Mouse (Mus musculus) limb, embryonic 13.5 days (tissue): ENCODE measurements around the gene Itga11. TPM values are rescaled to one million over a fixed set of nuclear protein-coding genes. Genes with fewer than 3 reads are reported as not detected.
"Not testable (repeated sequence)": the region's sequence is repeated elsewhere in the genome, so short reads cannot be mapped to it uniquely, and the experiment has no call there.

Experiments
- ATAC-seq: fragments of 200-750 bp; cut with Nextera tagmentation; 2 replicates; pipeline ENCODE4 v1.8.0; 2017; ENCODE audit warnings: low read depth, moderate number of reproducible peaks, moderate TSS enrichment; ENCODE audit not compliant: low FRiP score
- H3K27ac ChIP-seq: fragments of 300-500 bp; sonication (generic); 2 replicates; pipeline ENCODE4 v1.5.1; 2015; ENCODE audit warnings: inconsistent platforms, mild to moderate bottlenecking, moderate library complexity
- H3K27me3 ChIP-seq: fragments of 300-500 bp; sonication (generic); 2 replicates; pipeline ENCODE4 v1.6.1; 2015; ENCODE audit warnings: mild to moderate bottlenecking, inconsistent platforms
- H3K36me3 ChIP-seq: fragments of 300-500 bp; sonication (generic); 2 replicates; pipeline ENCODE4 v1.6.1; 2015; ENCODE audit warnings: inconsistent platforms, mild to moderate bottlenecking, moderate library complexity
- H3K4me1 ChIP-seq: fragments of 300-500 bp; sonication (generic); 2 replicates; pipeline ENCODE4 v1.6.1; 2015; ENCODE audit warnings: inconsistent platforms
- H3K4me2 ChIP-seq: fragments of 300-500 bp; sonication (generic); replicated peaks from 2 replicates; pipeline ENCODE4 v1.6.1; 2015; ENCODE audit warnings: inconsistent platforms, mild to moderate bottlenecking, moderate library complexity
- H3K4me3 ChIP-seq: fragments of 300-500 bp; sonication (generic); 2 replicates; pipeline ENCODE4 v1.5.1; 2015; ENCODE audit warnings: moderate library complexity, mild to moderate bottlenecking, inconsistent platforms
- H3K9ac ChIP-seq: fragments of 300-500 bp; sonication (generic); 2 replicates; pipeline ENCODE4 v1.6.1; 2015; ENCODE audit warnings: mild to moderate bottlenecking, inconsistent platforms
- H3K9me3 ChIP-seq: fragments of 300-500 bp; sonication (generic); 2 replicates; pipeline ENCODE4 v1.6.1; 2016; ENCODE audit warnings: inconsistent platforms
- WGBS: fragments of 180-500 bp; shearing (Covaris S2); methylation state at CpG from one replicate; pipeline ENCODE4 v1.1.7; 2015; 5-methylcytosine and 5-hydroxymethylcytosine counted together
- polyA plus RNA-seq: library from polyadenylated mRNA; unstranded; fragments of >200 nt; fragmentation: Nextera tagmentation; extraction: Ambion mirVana; gene quantifications from 2 replicates; pipeline ENCODE4 v1.2.1, GENCODE M21; 2015

Gene Itga11
- polyA plus RNA-seq, 1 experiment from 2014 or later, result 8.2 TPM

GRCm38 (mm10) chr9:62658016-62658415 lies 19.6 kb upstream of the Itga11 start:
- Histone ChIP-seq H3K27me3 (no peaks in the 10 kb centered on the region), H3K27ac (no peak overlapping the region), H3K9me3 (0 out of 2 replicates have a peak, but pooled peaks cover 4% of the 10 kb centered on the region), H3K9ac (no peak overlapping the region), H3K36me3 (no peaks in the 10 kb centered on the region), H3K4me3 (no peak overlapping the region), H3K4me2 (no peak overlapping the region), H3K4me1 (peaks cover 17% of the 10 kb centered on the region)
- WGBS, result 89% methylated on average over 3 of the region's 3 CpGs
- ATAC-seq, result no peak

- Histone ChIP-seq H3K4me2 (no peak overlapping the region), H3K9ac (no peak overlapping the region), H3K27ac (no peak overlapping the region), H3K4me3 (no peak overlapping the region), H3K36me3 (no peaks in the 10 kb centered on the region), H3K4me1 (peaks cover 24% of the 10 kb centered on the region), H3K9me3 (0 out of 2 replicates have a peak, but pooled peaks cover 4% of the 10 kb centered on the region), H3K27me3 (no peaks in the 10 kb centered on the region)
- ATAC-seq, result no peak
- WGBS, result 86% methylated on average over 4 of the region's 4 CpGs
Observed at GRCm38 (mm10) chr9:62659026-62659425, 18.6 kb upstream of the Itga11 start.

- not testable (repeated sequence) for H3K36me3 ChIP-seq, ATAC-seq
- WGBS, result 89% methylated on average over 9 of the region's 9 CpGs
Observed at GRCm38 (mm10) chr9:62660971-62661370, 16.7 kb upstream of the Itga11 start.

GRCm38 (mm10) chr9:62663443-62663842 lies 14.2 kb upstream of the Itga11 start:
- H3K4me2 ChIP-seq, result no peak overlapping the region
- 0 out of 2 replicates have a peak, but pooled peaks cover 4% of the 10 kb centered on the region for H3K9me3 ChIP-seq
- H3K27me3 ChIP-seq, result no peaks in the 10 kb centered on the region
- 24% methylated on average over 2 of the region's 2 CpGs for WGBS
- no peaks in the 10 kb centered on the region for H3K36me3 ChIP-seq
- peaks cover 19% of the 10 kb centered on the region for H3K4me1 ChIP-seq
- no peak overlapping the region for H3K9ac ChIP-seq
- no peak overlapping the region for H3K4me3 ChIP-seq
- no peak overlapping the region for H3K27ac ChIP-seq
- ATAC-seq, result no peak

More at GRCm38 (mm10) chr9:62660971-62661370, 16.7 kb upstream of the Itga11 start:
- not testable (repeated sequence) for H3K27ac ChIP-seq, H3K9ac ChIP-seq, H3K9me3 ChIP-seq, H3K4me3 ChIP-seq, H3K27me3 ChIP-seq, H3K4me2 ChIP-seq
- H3K4me1 ChIP-seq, result peaks cover 19% of the 10 kb centered on the region

- Histone ChIP-seq H3K27ac (peak overlapping the region; percentile 44; the same call in 1 of the 2 replicates), H3K27me3 (no peaks in the 10 kb centered on the region), H3K36me3 (no peaks in the 10 kb centered on the region), H3K4me3 (no peak overlapping the region), H3K9me3 (0 out of 2 replicates have a peak, but pooled peaks cover 4% of the 10 kb centered on the region), H3K4me2 (no peak overlapping the region), H3K4me1 (peaks cover 19% of the 10 kb centered on the region), H3K9ac (no peak overlapping the region)
- no peak for ATAC-seq
- 26% methylated on average over 10 of the region's 10 CpGs for WGBS
Observed at GRCm38 (mm10) chr9:62664115-62664725, 13.4 kb upstream of the Itga11 start.

GRCm38 (mm10) chr9:62665892-62666291 lies 11.7 kb upstream of the Itga11 start:
- Histone ChIP-seq H3K27me3 (no peaks in the 10 kb centered on the region), H3K4me2 (no peak overlapping the region), H3K36me3 (no peaks in the 10 kb centered on the region), H3K4me3 (no peak overlapping the region), H3K27ac (no peak overlapping the region), H3K9me3 (0 out of 2 replicates have a peak, but pooled peaks cover 4% of the 10 kb centered on the region), H3K9ac (no peak overlapping the region), H3K4me1 (peaks cover 19% of the 10 kb centered on the region)
- 83% methylated on average over 4 of the region's 4 CpGs for WGBS
- ATAC-seq, result no peak

- Histone ChIP-seq H3K4me2 (no peak overlapping the region), H3K27me3 (no peaks in the 10 kb centered on the region), H3K36me3 (no peaks in the 10 kb centered on the region), H3K9ac (no peak overlapping the region), H3K9me3 (no peaks in the 10 kb centered on the region), H3K27ac (no peak overlapping the region), H3K4me1 (peaks cover 13% of the 10 kb centered on the region), H3K4me3 (no peak overlapping the region)
- ATAC-seq, result no peak; the same call in 1 of the 2 replicates
- 79% methylated on average over 4 of the region's 4 CpGs for WGBS
Observed at GRCm38 (mm10) chr9:62668503-62668902, 9.1 kb upstream of the Itga11 start.

GRCm38 (mm10) chr9:62673241-62673640 lies 4.4 kb upstream of the Itga11 start:
- Histone ChIP-seq H3K9ac (no peak overlapping the region), H3K27ac (no peak overlapping the region), H3K4me3 (no peak overlapping the region), H3K36me3 (no peaks in the 10 kb centered on the region), H3K27me3 (peaks cover 9% of the 10 kb centered on the region; the same call in 1 of the 2 replicates), H3K4me2 (no peak overlapping the region), H3K4me1 (peaks cover 13% of the 10 kb centered on the region), H3K9me3 (no peaks in the 10 kb centered on the region)
- no peak for ATAC-seq
- WGBS, result 77% methylated on average over 7 of the region's 7 CpGs

- Histone ChIP-seq H3K27me3 (peaks cover 10% of the 10 kb centered on the region), H3K4me3 (no peak overlapping the region), H3K9ac (no peak overlapping the region), H3K27ac (no peak overlapping the region), H3K9me3 (no peaks in the 10 kb centered on the region), H3K36me3 (no peaks in the 10 kb centered on the region), H3K4me2 (no peak overlapping the region), H3K4me1 (peaks cover 30% of the 10 kb centered on the region)
- WGBS, result 76% methylated on average over 1 of the region's 1 CpGs
- no peak for ATAC-seq
Observed at GRCm38 (mm10) chr9:62675172-62675571, 2.5 kb upstream of the Itga11 start.

GRCm38 (mm10) chr9:62678550-62679155 lies 1.0 kb downstream of the Itga11 start:
- Histone ChIP-seq H3K36me3 (no peaks in the 10 kb centered on the region), H3K9ac (peak overlapping the region; percentile 78), H3K27me3 (peaks cover 12% of the 10 kb centered on the region), H3K4me3 (peak overlapping the region; percentile 60), H3K4me1 (peaks cover 41% of the 10 kb centered on the region), H3K27ac (peak overlapping the region; percentile 63; the same call in 1 of the 2 replicates), H3K9me3 (no peaks in the 10 kb centered on the region), H3K4me2 (peak overlapping the region; percentile 90)
- ATAC-seq, result 0 out of 2 replicates have a peak, but pooled peaks have one; percentile 30
- 4% methylated on average over 22 of the region's 22 CpGs for WGBS

GRCm38 (mm10) chr9:62679398-62679797 lies 1.8 kb downstream of the Itga11 start:
- Histone ChIP-seq H3K4me2 (peak overlapping the region; percentile 90), H3K36me3 (no peaks in the 10 kb centered on the region), H3K4me3 (peak overlapping the region; percentile 60), H3K9ac (peak overlapping the region; percentile 78), H3K4me1 (peaks cover 41% of the 10 kb centered on the region), H3K27ac (no peak overlapping the region), H3K9me3 (no peaks in the 10 kb centered on the region), H3K27me3 (peaks cover 12% of the 10 kb centered on the region)
- WGBS, result 46% methylated on average over 4 of the region's 4 CpGs
- ATAC-seq, result no peak

- H3K4me1 ChIP-seq, result peaks cover 17% of the 10 kb centered on the region
- H3K9ac ChIP-seq, result no peak overlapping the region
- ATAC-seq, result no peak
- H3K9me3 ChIP-seq, result no peaks in the 10 kb centered on the region
- no peaks in the 10 kb centered on the region for H3K36me3 ChIP-seq
- H3K4me3 ChIP-seq, result no peak overlapping the region
- H3K27me3 ChIP-seq, result peaks cover 2% of the 10 kb centered on the region; the same call in 1 of the 2 replicates
- WGBS, result 82% methylated on average over 7 of the region's 7 CpGs
- no peak overlapping the region for H3K4me2 ChIP-seq
- H3K27ac ChIP-seq, result no peak overlapping the region
Observed at GRCm38 (mm10) chr9:62684311-62684710, 6.7 kb downstream of the Itga11 start.
